Mouse (Mus musculus) MN1 (cell line): ENCODE results near the gene Ccr1.
"Not testable (repeated sequence)": the region's sequence is repeated elsewhere in the genome, so short reads cannot be mapped to it uniquely, and the experiment has no call there.

Source experiments
- DNase-seq: peaks from one replicate; pipeline ENCODE4 v3.0.0-alpha.2; 2016; ENCODE audit warnings: low spot score

The Ccr1 gene

DNA sequence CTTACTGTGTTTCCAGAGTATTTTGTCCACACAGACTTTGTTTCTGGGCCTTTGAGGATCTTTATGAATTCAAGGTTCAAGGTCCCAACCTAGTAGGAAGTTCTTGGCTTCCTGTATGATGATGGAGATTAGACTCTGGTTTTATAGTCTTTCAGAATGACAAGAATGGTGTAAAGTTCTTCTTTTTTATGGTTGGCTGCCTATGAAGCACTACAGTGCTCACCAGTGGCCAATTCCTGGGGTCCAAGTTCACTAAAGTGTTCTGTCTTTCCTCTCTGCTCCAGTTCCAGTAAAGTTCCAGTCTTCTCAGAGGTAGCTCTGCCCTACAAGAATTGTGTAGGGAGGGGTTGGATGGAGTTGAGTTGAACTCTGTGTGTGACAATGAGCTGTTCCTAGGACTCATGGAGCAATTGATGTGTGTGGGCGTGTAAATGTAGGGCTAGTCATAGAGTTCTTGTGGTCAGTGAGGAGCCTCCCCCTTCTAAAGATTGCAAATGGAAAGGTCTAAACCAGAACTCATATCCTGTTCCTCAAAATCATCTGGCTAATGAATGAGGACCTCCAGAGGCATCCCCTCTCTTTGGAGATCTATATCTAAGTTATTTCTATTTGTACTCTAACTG is at the start of gene Ccr1:
TSS of gene Ccr1 (minus strand) at position 403 of the 623 bp plus-strand sequence.
- DNase-seq: no peak

DNA sequence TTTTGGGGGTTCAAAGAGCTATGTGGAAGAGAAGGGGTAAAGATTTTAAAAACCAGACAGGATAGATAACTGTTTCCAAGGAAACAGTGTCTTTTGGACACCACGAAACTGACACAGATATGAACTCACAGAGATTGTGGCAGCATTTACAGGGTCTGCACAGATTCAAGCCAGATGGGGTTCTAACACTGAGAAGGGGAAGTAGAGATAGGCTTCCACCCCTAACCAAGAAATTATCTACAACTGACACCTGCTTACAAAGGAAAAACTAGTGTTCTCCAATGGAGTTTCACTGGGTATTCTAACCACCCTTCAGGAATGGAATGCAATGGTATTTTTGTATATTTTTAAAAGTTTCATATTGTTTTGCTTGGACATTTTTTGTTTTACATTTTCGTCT is 47.6 kb upstream of the Ccr1 start:
- no peak for DNase-seq

DNA sequence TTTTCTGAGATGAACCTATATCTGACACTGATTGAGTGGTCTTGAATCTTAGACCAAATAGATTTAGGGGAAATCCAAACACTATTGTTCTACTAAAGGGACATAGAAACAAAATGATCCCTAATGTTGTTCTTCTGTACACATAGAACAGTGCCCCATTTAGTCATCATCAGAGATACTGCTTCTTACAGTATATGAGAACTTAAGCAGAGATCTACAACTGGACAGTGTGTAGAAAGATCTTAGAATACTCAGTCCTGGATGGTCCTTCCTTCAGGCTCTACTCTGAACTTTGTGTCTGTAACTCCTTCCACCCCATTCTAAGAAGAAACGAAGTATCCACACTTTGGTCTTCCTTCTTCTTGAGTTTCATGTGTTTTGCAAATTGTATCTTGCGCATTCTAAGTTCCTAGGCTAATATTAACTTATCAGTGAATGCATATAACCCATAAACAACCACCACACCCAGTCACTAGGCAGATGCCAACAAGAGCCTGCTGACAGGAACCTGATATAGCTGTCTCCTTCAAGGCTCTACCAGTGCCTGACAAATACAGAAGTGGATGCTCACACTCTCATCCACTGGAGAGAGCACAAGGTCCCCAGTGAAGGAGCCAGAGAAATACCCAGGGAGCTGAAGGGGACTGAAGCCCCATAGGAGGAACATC is 46.6 kb upstream of the Ccr1 start:
- DNase-seq: no peak

DNA sequence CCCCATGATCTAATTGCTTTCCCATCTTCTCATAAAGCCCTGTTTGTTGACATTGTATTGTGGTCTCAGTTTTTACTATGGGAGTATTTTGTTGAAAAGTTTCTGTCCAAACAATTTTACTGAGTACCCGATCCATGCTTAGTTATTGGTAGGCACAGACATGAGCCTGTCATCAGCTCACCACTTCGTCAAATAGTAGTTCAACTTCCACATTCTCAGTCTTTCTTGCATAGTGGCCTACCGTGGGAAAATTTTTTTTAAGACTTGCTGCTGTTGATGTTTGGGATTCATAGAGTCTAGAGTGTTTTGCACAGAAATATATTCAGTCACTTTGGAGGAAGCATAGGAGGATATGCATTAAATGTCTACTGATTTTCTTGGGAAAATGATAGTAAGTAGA is 44.8 kb upstream of the Ccr1 start:
- DNase-seq: no peak

DNA sequence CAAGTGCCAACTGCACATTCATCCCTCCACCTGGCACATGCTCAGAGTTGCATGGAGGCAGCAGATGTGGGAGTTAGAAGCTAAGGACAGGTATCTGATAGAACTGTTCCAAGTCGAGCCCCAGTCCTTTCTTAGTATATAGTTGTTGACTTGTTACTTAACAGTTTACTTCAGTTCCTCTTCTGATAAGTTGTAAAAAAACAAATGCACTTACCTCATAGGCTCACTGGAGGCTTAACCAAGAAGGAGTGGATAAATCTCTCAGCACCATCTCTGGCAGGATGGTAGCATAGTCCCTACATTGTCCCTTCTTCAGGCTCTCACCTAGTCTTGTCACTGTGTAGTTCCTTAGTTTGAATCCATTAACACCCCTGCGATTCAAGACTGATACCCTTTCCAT is 44.2 kb upstream of the Ccr1 start:
- no peak for DNase-seq

DNA sequence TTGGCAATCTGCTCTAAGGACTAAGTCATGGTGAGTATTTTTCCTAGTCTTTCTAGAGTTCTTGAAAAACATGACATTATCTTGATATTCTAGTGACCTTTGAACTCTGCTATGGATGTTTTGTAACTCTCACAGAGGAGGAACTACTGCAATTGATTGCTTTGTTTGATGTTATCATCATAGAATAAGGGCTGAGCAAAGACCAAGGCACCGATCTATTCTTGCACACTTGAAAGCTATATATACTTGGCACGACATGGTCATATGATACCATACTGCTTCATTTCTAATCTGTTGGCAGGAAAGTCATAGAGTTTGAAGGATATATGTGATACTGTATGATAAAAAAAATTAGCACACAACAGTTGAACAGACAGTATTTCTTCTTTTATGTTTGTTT is 31.3 kb upstream of the Ccr1 start:
- DNase-seq: no peak

DNA sequence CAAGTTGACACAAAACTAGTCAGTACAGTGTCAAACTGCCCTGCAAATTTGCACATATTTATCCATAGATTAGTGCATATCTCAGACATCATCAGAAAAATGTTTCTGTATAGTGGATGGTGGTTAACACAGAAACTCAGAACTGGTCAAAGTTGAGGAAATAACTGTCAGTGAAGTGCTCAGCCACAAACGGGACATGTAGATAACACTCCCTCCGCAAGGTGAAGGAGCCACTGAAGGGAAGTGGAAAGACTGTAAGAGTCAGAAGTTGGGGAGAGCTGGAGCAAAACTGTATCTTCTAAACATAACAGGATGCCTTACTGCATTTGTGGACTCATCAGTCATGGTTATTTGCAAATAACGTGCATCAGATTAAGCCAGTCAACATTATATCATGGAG is 29.2 kb upstream of the Ccr1 start:
- DNase-seq: no peak

DNA sequence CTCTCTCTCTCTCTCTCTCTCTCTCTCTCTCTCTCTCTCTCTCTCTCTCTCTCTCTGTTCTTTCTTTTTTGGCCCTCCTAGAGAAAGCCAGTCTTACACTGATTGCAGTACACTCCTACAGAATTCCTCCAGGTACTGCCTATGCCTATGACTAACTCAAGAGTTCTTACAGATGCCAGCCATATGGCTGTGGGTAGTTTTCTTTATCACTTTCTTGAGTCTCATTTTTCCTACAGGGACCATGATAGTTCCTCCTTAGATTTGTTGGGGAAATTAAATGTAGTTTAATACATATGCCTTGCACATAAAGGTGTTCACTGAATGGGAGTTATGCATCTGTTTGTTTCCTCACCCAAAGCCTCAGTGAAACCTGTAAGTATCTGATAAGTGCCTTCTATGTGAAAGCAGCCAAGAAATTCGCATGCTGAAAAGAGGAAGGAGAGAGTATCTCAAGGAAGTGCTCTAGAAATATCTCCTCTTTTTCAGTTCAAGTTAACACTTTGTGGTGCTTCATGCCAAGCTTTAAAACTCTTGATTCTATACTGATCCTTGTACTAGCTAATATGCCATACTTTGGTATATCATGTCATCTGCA is 22.9 kb upstream of the Ccr1 start:
- no peak for DNase-seq

DNA sequence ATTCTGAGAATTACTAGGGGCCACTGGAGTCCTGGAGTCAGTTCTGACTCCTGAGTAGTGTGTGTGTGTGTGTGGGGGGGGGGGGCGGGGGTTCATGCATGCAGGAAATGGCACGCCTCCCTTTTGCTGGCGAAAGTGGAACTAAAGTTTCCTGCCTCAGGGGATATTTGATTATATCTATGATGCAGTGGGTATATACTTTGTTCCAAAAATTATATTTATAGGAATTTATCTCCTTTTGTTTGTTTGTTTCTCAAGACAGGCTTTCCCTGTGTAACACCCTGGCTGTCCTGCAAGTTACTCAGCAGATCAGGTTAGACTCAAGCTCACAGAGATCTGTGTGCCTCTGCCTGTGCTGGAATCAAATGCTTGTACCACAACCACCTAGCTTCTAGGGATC is 21.2 kb upstream of the Ccr1 start:
- no peak for DNase-seq

DNA sequence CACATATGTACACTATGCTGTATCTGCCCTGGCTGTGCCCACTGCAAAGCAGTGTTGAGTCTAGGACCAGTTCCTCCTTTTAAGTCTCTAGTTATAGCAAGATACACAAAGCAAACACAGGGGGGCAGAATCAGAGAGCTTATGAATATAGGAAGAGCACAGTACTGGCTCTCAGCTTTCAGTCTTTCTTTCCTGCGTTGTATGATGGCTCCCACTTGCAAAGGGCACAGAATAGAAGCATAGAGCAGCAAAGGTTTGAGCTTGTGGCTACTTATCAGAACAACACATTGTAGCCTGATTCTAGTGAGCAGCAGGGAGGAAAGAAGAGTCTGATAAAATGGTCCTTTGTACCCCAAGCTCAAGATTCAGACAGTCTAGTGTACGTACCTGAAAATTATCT is 17.7 kb upstream of the Ccr1 start:
- no peak for DNase-seq

DNA sequence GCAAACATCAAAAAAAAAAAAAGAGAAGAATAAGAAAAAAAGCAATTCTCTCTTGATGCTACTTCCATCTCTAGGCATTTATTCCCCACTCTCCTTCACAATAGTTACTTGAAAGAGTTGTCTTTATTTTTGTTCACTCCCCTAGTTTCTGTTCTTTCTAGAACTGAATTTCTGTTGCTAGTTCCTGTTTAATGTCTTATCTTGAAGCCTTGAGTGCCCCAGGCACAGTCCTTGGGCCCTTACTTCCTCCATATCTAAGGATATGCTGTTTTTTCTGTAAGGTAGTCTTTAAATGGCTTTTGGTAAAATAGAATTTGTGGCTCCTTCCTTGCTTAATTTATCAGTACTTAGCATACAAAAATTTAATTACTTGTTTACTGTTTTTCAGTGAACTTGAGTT is 16.5 kb upstream of the Ccr1 start:
- DNase-seq: no peak

DNA sequence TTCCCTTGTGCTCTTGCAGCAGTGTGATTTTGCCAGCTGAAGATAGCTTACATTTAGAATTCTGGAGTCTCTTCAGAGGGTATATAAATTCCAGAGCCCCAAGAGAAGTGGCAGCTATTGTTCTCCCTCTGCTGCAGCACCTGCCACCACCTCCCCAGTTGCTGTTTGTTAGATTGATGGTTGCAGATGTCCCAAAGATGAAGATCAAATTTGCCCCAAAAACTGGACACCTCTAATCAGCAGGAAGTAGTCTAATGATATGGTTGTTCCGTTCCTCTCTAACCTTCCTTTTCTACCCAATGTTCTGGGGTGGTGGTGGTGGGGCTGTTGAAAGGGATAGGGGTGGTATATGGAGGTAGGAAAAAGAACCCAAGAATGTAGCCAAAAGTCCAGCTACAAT is 14.2 kb upstream of the Ccr1 start:
- no peak for DNase-seq

DNA sequence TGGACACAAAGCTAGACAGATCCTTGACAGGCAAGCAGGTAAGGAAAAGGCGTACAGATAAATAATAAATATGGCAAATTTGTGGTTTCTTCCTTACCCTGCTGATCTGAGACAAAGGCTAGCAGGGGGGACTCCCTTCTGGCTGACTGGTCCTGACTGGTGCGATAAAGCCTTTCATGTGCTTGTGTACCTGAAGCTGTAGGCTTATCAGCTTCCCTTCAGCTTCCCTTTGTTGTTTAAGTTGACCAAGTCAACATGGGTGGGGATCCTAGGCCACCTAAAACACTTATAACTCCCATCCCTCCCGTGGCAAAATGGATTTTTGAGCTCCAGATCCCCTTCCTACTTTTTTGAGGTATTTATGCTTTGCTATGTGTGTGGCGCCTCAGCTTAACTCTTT is 13.4 kb upstream of the Ccr1 start:
- no peak for DNase-seq

DNA sequence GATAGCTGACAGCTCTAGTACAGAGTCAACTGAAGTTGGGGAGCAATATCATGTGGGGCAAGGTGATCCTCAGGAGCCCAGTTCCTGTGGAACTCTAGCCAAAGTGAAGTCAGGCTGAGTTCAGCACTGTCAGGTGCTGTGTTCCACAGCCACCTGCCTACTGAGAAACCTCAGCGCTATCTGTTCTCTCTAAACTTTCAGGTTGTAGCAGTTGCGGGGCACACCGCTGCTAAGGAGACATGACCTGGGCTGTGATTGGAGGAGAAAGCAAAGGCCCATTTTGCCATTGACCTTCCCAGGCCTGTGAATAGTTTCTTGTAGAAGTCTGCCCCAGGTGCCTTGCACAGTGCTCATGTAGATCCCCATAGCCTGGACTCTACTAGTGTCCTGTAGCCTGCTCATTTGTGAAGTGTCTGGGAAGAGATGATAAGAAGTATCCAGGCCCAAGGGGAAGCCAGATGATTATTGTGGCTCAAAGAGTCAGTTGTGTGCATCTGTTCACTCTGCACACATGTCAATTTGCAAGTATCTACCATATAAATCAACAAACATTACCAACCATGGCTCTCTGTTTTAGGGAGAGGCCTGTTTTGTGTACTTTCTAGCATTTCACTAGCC is 12.5 kb upstream of the Ccr1 start:
- not testable (repeated sequence) for DNase-seq

DNA sequence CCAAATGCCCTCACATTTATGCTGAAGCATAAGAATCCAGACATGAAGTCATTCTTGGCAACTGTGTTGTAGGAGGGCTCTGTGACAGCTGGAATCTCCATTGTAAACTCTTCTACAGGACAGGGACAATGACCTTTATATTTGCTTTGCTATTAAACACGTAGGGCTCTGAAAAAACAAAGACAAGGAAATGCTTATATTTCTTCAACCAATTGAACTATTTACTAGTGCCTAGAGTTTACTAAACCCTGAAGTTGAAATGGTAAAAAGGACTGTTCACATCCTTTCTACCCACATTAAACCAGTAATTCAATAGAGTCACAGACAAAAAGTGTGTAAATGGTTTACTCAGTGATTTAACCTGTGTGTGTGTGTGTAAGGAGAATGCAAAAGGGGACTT is 9.8 kb upstream of the Ccr1 start, which contains the start of gene Ccr1l1:
TSS of gene Ccr1l1 (minus strand) at position 101 of the 400 bp plus-strand sequence.
- no peak for DNase-seq

DNA sequence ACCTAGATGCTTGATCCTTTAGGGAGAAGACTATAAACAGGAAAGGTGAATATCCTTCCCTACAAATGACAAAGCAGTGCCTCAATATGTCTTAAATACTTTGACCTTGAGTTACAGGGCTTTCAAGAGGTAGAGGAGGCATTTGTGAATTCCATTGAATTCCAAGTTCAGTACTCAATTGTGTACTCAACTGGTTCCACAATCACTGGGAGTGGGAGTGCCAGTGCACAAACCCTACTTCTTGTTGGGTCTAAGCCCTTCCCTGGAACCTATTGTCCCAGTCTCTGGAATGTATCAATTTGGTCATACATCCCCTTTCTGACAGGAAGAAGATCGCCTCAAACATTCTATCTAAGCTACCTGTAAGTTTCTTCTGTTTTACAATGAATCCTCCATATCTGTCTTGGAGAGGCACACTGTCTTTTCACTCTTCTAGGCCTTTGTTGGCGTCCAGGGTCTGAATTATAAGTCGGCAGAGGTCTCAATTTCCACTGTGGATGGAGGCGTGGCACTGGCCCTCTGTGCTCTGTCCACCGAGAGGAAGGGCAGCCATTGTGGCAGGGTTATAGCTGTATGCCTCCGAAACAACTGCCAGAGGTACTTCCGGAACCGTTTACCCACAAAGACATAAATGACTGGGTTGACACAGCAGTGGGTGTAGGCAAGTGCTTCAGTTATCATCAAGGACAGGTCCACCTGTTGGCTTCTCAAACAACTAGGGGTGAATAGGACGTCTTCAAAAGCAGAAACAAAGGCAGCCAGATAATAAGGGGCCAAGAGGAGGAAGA is 8.6 kb upstream of the Ccr1 start:
- no peak for DNase-seq

DNA sequence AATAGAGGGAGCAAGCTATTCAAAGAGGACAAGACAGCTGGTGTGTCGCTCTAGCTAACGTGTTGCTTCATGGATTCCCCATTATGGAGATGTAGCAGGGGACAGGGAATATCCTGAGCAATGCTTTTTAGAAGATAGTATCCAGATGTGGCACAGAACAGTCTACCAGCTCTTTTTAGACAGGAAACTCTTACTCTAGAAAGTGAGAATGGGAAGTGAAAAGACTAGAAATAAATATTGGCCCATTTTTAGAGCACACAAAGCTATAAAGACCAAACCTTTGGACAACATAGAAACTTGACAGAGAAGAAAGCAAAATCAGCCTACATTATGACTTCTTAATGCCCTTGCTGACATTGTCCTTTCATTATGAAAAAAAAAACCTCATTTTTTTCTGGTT is 7.1 kb upstream of the Ccr1 start:
- DNase-seq: no peak

DNA sequence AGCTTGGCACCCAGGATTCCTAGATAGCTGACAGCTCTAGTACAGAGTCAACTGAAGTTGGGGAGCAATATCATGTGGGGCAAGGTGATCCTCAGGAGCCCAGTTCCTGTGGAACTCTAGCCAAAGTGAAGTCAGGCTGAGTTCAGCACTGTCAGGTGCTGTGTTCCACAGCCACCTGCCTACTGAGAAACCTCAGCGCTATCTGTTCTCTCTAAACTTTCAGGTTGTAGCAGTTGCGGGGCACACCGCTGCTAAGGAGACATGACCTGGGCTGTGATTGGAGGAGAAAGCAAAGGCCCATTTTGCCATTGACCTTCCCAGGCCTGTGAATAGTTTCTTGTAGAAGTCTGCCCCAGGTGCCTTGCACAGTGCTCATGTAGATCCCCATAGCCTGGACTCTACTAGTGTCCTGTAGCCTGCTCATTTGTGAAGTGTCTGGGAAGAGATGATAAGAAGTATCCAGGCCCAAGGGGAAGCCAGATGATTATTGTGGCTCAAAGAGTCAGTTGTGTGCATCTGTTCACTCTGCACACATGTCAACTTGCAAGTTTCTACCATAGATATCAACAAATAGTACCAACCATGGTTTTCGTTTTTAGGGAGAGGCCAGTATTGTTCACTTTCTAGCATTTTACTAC is 1.5 kb downstream of the Ccr1 start:
- not testable (repeated sequence) for DNase-seq

DNA sequence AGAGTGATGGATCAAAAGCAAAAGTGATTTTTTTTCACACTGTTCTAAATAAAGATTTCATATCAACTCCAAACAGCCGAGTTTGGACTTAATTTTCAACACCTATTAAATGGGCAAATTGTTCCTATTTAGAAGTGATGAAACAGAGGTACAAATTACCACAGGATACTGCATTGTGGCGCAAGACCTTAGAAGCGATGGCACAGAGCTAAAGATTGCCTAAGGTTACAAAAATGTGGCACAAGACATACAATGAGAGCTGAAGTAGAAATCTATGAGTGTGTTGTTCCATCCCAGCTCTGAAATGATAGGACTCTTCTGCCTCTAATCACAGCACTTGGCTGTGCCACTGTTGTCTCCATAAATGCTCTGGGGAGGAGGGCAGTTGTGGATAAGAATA is 3.7 kb downstream of the Ccr1 start:
- no peak for DNase-seq

DNA sequence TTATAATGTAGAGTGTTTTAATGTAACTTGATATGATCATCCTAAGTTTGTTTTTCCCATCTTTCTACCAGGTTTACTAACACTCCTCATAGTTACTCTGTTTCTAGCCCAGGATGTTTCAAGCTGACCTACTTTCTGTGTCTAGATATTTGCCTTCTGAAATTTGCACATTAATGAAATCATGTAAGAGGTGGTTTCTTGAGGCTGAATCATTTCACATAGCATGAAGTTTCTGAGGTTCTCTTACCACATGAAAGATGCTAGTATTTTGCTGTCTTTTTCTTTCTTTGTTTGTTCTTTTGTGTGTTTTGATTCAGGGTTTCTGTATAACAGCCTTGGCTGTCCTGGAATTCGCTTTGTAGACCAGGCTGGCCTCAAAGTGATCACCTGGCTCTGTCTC is 8.3 kb downstream of the Ccr1 start:
- no peak for DNase-seq

DNA sequence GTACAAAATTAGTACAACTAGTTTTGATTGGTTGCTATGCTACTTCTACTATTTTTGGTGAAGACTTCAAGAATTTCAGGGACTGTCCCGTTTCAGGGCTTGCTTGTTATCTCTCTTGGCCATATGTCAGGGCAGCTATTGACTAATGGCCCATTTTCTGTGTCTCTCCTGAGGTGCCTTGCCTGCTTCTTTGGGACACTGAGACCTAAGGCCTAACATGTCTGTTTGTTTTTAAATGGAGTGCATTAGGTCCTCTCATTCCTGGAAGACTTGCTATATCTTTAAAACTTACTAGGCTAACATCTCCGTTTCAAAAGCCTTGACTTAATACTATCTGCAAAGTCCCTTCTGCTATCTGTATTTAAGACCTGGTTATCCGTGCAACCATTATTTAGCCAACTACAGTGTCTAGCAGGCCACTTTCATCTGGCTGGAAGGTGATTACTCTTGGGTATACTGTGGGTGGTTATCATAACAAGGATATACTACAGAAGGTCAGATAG is 10.5 kb downstream of the Ccr1 start:
- no peak for DNase-seq

DNA sequence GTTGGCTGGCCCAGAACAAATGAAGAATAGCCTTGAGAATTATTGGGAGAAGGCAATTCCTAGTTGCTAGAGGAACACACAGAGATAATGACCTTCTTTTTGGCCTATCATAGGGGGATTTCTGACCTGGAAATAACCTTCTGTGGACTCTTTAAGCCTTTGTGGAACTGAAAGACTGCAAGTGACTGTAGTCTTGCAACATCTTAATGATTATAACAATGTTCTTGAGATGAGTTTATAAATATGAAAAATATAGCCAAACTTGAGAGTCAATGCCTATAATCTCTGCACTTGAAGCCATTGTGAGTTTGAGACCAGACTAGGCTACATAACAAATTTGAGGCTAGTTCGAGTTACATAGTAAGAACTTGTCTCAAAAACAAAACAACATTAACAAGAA is 11.6 kb downstream of the Ccr1 start:
- no peak for DNase-seq
